Mouse (Mus musculus): ENCODE results near the gene Adora2b. TPM values are rescaled to one million over a fixed set of nuclear protein-coding genes. Genes with fewer than 3 reads are reported as not detected.
"Not testable (repeated sequence)": the region's sequence is repeated elsewhere in the genome, so short reads cannot be mapped to it uniquely, and the experiment has no call there.

Adora2b gene
- total RNA-seq, 2 experiments from 2014 or later: not detected

DNA sequence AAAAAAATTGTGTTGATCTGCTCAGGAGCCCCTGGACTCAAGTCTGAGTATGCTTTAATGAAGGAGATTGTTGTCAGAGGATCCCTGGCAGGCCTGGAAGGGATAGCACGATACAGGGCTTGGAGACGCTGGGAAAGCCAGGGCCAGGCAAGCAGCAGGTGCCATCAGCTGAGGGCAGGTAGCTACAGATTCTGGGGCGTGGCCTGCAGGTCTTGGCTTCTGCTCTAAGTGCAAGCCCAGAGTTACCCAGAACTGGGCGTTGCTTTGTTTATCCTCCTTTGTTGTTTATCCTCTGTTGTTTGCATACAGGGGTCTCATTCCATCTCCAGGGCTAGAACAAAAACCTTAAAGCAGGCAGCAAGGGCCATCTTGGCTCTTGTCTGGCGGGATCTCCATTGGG is 4.6 kb downstream of the Adora2b start:
- ATAC-seq (replicated peaks; ENCODE audit: low FRiP score, low TSS enrichment, poor library complexity, severe bottlenecking): no peak

DNA sequence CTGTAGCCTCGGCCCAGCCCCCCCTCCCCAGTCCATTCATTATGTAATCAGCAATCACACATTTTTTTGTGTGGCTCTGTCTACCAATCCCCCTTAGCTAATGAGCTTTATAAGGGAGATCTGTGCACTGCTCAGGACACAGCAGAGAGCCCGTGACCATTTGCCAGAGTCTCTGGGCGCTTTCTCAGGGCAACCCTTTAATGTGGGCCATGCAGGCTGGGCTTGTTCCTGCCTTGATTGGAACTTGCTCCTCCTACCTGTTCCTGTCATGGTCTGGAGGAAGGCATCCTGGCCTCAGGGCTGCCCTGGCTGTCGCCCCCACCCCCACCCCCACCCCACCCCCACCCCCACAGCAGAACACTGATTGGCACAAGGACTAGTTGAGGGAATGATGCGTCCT is 10.4 kb downstream of the Adora2b start:
- no peak for ATAC-seq (replicated peaks; ENCODE audit: low FRiP score, low TSS enrichment, poor library complexity, severe bottlenecking)

DNA sequence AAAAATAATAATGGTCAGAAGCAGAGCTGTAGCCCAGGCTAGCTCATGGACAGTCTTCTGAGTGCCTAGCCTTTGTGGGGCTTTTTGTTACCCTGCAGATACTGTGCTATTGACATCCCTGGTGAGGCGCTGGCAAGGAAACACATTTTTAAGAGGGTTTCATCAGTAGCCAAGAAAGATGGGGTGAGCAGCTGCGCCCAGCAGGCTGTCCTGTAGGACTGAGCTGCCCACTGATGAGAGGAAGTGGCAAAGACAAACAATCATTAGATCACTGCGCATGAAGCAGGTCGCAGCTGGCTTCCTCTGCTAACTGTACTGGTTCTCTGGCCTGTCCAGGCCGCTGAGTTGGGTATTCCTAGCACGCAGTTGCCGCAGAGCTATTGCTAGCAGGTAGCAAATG is 14.8 kb downstream of the Adora2b start:
- no peak for ATAC-seq (replicated peaks; ENCODE audit: low FRiP score, low TSS enrichment, poor library complexity, severe bottlenecking)

DNA sequence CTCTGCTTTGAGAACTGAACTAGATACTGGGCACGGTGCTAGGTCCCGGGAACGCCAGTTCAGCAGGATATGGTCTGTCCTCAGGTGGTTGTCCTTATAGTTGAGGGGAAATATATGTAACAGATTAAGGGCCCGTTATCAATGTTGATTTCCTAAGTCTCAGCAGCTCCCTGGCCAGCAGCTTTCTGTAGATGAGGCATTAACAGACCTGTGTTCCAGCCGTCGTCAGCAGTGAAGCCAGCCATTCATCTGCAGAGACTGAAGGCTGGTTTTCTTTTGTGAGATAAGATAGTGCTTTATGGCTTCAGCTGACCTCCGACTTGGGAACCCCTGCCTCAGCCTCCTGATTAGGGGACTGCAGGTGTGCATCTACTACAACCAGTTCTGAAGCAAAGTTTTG is 15.2 kb downstream of the Adora2b start:
- ATAC-seq (replicated peaks; ENCODE audit: low FRiP score, low TSS enrichment, poor library complexity, severe bottlenecking): no peak

DNA sequence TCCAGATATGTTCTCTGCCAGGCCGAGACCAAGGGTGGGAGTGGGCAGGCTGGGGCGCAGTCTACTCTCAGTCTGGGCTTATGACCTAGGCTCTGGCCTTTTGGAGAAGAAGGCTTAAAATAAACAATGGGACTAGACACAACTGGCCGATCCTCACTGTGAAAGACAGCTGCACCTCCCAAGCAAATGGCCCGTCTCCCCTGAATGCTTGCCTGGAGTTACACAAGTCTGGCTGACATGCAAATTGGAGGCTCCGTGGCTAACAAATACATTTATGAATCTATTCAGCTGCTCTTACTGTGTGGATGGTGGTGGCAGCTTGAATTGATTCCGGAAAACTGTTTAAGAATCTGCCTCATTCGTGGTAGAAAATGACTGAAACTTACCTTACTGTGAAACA is 16.9 kb downstream of the Adora2b start:
- ATAC-seq (replicated peaks; ENCODE audit: low FRiP score, low TSS enrichment, poor library complexity, severe bottlenecking): no peak

DNA sequence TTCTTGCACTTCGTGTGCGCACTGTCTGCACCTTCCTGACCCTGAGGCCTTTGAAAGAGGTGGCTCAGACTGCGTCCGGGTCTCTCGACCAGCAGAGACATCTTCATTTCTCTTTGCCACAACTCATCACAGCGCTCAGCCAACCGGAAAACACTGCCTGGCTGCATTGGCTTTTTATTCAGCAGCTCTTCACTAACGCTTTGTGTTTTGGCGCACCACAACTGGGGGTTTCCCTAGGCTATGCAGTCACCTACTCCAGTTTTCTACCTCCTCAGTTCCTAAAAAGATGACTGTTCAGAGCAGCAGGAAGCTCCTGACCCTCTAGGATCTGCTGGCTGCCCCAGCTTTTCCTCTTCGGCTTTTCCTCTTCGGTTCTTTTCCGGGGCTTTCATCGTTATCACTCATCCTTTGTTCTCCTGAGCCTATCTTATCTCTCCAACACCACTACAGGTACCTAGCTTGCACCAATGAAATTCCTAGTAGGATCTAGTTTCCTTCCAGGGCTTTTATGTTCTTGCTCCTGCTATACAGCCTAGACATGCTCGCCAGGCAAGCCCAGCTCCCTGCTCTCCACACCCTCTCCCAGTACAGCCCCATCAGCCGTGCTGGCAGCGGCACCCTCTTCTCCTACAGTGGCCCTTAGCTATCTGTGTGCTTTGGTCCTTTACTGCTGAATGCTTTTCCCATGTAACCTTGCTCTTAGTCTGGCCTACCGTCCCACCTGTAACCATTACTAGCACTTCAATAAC is 17.9 kb downstream of the Adora2b start:
- ATAC-seq (replicated peaks; ENCODE audit: low FRiP score, low TSS enrichment, poor library complexity, severe bottlenecking): no peak

DNA sequence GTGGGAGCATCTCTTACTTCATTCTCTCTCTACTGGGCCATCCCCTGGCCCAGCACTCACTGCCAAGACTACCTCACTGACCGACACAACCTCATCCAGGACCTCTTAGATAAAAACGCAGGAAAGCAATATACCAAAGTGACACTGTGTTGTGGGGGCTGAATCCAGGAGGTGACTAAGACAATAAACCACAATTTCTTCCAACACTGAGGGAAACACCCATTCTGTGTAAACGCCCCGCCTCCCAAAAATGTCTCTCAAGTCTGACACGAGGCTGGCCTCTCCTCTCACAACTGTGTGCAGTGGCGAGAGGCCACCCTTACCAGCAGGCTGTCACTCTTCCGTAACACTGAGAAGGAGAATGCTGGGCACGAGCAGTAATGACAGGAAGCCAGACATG is 19.6 kb downstream of the Adora2b start:
- no peak for ATAC-seq (replicated peaks; ENCODE audit: low FRiP score, low TSS enrichment, poor library complexity, severe bottlenecking)

DNA sequence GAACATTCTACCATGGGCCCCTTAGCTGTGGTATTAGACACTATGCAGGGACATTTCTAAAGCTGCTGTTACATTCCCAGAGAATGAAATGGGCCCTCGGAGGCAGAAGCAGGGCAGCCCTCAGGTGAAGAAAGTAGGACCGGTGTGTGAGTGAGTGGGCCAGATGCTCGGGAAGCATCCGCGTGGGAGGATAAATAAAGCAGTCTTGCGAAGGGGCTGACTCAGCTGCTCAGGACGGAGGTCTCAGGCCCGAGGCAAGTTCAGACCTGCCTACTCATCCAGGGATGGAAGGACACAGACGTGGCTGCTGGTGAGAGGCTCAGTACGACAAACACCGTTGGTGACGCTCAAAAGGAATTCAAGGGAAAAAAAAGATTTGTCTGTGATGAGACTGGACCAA is 20.3 kb downstream of the Adora2b start:
- no peak for ATAC-seq (replicated peaks; ENCODE audit: low FRiP score, low TSS enrichment, poor library complexity, severe bottlenecking)

DNA sequence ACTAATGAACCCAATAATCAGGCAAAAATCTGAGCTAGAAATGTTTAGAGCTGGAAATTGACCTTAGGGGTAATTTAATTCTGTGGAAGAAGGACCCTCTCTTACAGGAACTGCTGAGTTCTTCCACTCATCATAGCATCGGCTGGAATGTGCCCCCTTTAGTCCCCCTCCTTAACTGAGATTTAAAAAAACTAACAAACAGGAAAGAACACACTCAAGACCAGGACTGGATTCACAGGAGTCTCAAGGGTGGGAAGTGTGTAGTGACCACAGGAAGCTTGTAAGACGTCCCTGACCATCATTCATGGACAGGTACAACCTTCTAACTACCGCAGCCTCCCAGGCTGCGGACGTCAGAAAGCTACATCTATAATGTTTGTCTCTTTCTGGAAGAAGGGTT is 22.1 kb downstream of the Adora2b start:
- no peak for ATAC-seq (replicated peaks; ENCODE audit: low FRiP score, low TSS enrichment, poor library complexity, severe bottlenecking)

DNA sequence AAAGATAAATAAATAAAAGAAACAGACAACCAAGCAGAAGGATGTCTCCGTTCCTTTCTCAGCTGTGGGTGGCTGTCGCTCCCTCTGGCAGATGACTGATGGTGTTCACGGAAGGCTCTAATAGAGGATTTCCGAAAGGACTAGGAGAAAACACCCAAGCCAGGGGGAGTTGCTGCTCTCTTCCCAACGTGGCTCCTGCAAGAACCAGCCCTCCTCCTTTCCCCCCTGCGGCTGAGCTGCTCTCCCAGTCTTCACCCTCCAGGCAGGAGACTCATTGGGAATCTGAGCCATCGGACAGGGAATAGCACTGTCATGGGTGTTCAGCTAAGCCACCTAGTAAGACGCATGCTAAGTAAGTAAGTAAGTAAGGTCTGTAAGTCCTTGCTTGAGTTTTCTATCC is 28.3 kb downstream of the Adora2b start:
- no peak for ATAC-seq (replicated peaks; ENCODE audit: low FRiP score, low TSS enrichment, poor library complexity, severe bottlenecking)

DNA sequence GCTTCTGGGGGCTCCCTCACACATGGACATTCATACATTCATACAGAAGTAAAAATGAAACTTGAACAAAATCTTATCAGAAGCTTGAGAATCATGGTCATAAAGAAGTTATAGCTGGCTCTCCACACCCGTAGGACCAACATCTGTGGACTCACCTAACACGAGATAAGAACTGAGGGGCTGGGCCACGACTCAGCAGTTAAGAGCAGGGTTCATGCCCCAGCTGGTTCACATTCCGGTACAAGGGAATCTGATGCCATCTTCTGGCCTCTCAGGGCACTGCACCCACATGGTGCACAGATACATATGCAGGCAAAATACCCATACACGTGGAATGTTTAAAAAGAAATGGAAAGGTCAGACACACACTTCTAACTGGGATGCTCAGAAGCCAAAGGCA is 29.2 kb downstream of the Adora2b start:
- peak; percentile 87 for ATAC-seq (replicated peaks; ENCODE audit: low FRiP score, low TSS enrichment, poor library complexity, severe bottlenecking)

DNA sequence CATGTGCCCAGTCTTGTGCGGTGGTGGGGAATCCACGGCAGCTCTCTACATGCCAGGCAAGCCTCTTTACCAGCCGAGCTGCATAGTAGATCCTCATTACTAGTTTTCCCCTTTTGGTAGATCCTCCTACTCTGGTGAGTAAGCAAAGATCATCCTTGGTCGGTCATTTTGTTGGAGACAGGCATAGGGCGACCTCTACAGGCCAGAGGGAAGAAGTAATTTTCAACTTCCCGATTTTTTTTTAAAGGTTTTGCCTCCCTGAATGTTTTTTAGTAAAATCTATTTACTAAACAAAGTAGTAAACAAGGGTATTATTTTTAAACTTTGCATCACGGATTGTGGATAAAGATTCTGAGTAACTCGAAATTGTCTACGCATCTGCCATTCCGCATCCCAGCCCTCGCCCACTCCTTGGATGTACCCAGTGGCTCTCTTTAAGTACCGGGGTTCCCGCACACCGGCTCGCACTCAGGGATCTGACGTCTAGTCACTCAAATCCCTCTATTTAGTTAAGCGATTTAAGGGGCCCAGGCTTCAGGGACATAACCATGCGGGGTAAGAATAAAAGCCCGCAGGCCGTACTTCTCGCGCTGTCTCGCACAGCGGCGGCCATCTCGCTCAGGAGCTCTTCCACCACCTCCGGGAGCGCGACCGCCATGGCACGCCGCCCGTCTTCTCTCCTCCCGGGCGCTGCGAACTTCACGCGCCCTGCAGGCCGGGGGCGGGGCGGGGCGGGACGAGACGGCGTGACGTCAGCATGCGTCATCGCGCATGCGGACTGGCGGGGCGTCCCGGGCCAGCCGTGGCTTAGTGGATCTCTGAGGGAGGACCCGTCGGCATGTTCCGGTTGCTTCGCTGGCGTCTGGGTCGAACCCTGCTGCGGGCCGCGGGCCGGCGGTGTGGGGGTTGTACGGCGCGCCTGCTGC is 32.2 kb downstream of the Adora2b start, which contains the start of the genes Zswim7 and Ttc19:
Zswim7 (minus strand) TSS at position 701 of the 926 bp plus-strand sequence.
Ttc19 (plus strand) TSS at position 799 of the 926 bp plus-strand sequence.
- peak; percentile 69 for ATAC-seq (replicated peaks; ENCODE audit: low FRiP score, low TSS enrichment, poor library complexity, severe bottlenecking)

DNA sequence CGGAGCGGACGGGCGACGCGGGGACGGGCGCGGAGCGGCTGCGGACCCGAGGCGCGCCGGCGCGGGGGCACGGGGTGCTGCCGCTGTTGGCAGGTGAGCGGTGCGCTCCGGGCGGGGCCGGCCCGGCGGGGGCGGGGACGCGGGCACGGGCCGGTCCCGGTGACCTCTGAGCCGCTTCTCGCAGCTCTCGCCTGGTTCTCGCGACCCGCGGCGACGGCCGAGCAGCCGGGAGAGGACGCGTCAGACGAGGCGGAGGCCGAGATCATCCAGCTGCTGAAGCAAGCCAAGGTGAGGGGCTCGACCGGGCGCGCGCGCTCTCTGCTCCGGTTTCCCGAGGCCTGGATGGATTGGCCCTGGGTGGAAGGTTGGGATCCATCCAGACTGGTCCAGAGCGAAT is 32.8 kb downstream of the Adora2b start:
- 0 out of 2 replicates have a peak, but pooled peaks have one; percentile 19 for ATAC-seq (replicated peaks; ENCODE audit: low FRiP score, low TSS enrichment, poor library complexity, severe bottlenecking)

DNA sequence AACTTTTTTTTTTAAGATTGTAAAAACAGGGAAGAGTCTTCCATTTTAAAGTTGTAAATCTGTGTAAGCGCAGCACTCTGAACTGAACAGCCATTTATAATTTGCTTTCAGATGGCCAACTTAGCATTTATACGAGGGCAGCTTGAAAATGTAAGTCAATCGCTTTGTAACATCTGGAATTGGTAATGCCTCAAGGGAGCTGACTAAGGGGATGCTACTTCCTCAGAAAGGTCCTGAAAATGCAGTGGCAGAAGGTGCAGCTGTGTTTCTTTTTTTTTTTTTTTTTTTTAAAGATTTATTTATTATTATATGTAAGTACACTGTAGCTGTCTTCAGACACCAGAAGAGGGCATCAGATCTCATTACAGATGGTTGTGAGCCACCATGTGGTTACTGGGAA is 35.2 kb downstream of the Adora2b start:
- ATAC-seq (replicated peaks; ENCODE audit: low FRiP score, low TSS enrichment, poor library complexity, severe bottlenecking): not testable (repeated sequence)

DNA sequence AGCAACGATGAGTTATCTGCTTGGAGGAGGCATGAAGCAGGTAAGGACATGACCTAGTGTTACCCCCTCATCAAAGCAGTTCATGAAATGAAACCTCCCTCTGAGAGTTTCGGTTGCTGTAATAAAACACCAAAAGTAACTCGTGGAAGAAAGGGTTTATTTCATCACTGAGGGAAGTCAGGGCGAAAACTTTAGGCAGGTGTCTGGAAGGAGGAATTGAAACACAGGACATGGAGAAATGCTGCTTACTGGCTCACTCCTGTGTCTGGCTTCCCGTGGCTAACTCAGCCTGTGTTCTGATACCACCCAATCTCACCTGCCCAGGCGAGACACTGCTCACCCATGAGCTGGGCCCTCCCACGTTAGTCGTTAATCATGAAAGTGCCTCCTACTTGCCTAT is 36.2 kb downstream of the Adora2b start:
- no peak for ATAC-seq (replicated peaks; ENCODE audit: low FRiP score, low TSS enrichment, poor library complexity, severe bottlenecking)

DNA sequence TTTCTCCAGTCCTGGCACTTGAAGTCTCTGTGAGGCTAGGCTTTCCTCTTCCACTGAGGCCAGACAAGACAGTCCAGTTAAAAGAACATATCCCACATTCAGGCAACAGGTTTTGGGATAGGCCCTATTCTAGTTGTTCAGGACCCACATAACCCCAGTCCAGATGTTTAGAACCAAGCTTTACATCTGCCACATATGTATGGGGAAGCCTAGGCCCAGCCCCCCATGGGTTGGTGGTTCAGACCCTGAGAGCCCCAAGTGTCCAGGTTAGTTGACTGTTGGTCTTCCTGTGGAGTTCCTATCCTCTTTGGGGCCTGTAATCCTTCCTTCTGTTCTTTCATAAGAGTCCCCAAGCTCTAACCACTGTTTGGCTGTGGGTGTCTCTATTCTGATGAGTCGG is 38.9 kb downstream of the Adora2b start:
- no peak for ATAC-seq (replicated peaks; ENCODE audit: low FRiP score, low TSS enrichment, poor library complexity, severe bottlenecking)

DNA sequence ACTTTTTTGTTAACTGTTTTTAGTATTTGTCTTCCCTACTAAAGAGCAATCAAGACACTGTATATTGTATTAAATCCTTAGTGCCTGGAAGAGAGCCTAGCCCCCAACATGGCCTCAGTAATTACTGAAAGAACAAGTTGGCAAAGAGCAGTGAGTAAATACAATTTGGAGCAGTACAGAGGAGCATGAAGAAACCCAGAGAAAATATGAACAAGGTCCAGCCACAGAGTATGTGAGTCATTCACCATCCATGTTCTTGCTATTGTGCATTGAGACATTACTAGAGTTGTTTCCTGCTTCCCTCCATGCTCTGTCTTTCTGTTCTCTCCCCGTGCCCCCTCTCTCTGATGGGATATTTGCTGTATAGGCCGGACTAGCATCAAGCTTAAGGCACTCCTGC is 45.3 kb downstream of the Adora2b start:
- no peak for ATAC-seq (replicated peaks; ENCODE audit: low FRiP score, low TSS enrichment, poor library complexity, severe bottlenecking)

DNA sequence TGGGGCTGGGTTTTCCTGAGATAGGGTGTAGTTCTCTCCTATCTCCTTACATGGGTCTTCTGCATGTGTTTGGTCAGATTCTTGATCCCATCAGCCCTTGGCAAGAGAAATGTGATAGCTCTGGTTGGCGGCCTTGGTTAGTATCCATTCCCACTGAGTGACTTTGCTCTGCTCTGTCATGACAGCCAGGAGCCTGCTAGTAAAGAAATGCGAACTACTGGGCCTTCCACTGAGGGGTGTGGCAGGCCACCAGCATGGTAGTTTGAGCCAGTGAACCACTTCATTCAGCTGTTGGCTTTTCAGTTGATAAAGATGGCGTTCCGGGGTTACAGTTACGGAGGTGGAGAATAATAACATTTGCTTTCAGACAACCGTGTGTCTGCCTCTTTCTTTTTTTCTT is 50.1 kb downstream of the Adora2b start:
- no peak for ATAC-seq (replicated peaks; ENCODE audit: low FRiP score, low TSS enrichment, poor library complexity, severe bottlenecking)

DNA sequence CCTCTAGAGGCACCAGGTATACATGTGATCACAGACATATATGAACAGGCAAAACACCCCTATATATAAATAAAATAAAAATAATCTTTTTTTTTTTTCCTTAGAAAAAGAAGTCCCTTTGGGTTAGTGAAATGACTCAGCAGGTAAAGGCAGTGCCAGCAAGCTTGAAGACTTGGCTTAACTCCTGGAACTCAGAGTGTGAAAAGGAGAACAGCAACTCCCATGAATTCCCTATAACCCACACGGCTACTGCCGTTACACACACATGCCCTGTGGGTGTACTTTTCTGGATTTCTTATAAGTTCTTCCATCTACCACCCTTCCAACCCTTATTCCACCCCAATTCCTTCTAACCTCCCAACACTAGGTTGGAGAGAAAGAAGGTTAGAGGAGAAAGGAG is 57.1 kb downstream of the Adora2b start:
- no peak for ATAC-seq (replicated peaks; ENCODE audit: low FRiP score, low TSS enrichment, poor library complexity, severe bottlenecking)

DNA sequence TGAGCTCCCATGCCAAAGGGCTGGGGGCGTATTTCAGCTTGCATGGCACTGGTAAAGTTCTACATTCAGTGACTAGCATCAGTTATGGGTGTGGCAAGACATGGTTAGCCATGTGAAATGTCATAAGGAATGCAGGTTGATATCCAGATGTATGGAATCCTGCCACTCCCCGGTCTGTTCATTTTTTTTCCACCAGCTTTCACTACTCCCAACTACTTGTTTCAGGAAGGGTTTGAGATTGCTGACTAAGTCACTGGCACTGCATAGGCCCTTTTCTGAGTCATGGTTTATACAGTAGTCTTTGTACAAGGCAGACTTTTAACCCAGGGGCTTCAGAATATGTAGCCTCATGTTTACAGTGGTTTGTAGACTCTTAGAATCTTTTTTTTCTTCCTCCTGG is 60.5 kb downstream of the Adora2b start:
- ATAC-seq (replicated peaks; ENCODE audit: low FRiP score, low TSS enrichment, poor library complexity, severe bottlenecking): no peak

DNA sequence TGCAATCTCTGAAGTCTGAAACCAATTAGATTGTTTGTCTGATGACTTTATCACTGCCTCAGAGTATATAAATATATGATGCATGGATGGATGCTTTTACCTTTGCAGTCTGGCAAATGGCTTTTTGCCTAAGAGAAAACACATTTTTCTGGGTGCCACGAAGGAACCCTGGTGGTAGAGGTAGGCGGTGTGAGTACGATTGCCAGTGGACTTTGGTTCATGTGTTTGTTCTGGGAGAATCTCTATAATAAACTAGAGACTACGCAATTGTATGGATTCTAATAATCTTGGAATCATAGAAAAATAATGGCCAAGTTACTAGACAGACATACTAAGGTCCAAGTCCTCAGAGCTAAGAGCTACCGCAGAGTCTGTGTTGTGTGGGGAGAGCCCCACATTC is 66.2 kb downstream of the Adora2b start:
- no peak for ATAC-seq (replicated peaks; ENCODE audit: low FRiP score, low TSS enrichment, poor library complexity, severe bottlenecking)

Data from megakaryocyte-erythroid progenitor cell, adult 5-6 weeks (primary cell).